Mouse (Mus musculus): ENCODE measurements around the gene Amh. TPM values are rescaled to one million over a fixed set of nuclear protein-coding genes. Genes with fewer than 3 reads are reported as not detected.
"Not testable (repeated sequence)": the region's sequence is repeated elsewhere in the genome, so short reads cannot be mapped to it uniquely, and the experiment has no call there.

Gene Amh
- total RNA-seq, 2 experiments from 2014 or later: 0.20 to 0.21 TPM

DNA sequence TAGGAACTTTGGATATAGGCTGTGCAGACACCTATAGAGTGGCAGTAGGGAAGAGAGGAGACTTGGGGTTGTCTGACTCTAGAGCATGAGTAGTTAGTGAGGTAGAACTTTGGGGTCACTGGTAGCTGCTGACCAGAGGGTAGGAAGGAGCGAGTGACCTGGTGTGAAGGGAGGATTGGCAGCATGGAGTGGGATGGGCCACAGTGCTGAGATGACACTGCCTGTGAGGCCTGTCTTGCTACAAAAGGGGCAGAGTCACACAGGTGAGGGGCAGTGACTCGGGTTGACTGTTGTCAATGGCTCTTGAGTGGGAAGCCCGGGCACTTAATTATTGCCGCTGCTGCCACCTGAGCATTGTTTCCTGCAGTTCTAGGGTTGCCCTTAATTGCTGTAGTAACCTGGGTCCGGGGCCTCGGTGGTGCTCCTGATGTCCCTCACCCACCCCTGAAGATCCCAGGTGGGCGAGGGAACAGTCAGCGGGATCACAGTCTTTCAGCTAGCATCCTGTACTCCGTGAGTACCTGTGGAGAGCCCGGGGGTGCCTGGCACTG is 22.9 kb downstream of the Amh start:
- no peak for DNase-seq

DNA sequence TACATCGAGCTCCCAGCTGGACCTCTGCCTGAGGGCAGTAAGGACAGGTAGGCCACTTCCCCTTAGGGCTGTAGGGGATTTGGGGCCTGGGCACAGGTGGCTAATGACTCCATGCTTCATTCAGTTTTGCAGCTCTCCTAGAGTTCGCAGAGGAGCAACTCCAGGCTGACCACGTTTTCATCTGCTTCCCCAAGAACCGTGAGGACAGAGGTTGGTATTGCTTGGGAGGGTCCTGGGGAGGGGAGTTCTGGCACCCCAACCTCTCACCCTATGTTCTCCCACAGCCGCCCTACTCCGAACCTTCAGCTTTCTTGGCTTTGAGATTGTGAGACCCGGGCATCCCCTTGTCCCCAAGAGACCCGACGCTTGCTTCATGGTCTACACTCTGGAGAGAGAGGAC is 23.5 kb downstream of the Amh start:
- DNase-seq: not testable (repeated sequence)

DNA sequence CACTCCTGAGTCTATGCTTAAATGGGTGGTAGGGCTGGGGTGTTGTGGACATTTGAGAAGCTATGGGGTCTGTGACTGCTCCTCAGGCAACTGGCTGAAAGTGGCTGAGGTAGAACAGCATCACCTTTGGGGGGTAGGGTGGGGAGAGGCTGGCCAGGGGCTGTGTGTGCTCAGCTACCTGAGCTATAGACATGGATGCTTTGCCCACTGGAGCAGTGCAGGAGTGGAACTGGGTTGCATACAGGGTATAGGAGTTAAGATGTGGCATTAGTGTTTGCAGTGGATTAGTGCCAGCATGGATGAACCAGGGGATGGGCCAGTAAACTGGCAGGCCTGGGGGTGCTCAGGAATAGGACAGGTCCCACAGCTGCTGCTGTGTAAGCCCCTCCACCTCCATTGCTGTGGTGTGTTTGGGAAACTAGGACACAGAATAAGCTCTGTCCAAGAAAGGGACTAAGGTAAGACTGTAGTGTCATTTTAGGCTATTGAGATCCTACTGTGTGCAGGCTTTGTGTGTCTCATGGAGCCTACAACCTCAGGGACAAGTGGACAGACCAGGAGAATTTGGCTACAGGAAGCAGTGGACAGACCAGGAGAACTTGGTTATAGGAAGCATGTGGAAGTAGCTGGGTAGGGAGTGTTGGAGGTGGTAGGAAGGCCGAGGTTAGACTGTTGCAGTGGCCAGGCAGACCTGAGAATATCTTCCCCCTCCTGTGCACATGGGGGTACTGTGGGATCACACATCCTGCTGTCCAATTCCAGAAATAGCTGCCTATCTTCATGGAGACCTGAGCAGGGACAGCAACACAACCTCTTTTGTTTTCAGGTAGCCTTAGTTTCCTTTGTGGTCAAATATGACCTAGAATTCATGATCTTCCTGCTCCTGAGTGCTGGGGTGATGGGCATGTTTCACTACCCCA is 24.6 kb downstream of the Amh start:
- DNase-seq: no peak

- DNase-seq: peak; percentile 49
Measured at GRCm38 (mm10) chr10:80831136-80831535, 26.1 kb downstream of the Amh start.

DNA sequence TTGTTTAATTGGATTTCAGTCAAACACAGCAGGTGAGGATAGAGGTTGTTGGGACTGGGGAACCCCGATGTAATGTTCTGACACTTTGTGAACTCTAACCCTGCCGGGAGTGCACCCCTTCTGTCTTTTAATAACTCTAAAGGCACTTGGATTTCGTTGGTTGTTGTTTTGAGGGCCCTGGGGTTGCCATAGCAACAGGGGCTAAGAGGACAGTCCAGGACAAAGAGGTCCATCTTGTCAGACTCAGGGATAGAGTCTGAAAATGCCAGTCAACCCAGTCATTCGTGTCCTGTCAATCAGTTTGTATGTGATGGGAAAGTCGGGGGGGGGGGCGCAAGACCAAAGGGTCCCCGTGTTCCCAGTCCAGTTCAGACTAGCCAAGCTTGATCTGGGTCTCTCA is 27.8 kb downstream of the Amh start:
- no peak for DNase-seq

DNA sequence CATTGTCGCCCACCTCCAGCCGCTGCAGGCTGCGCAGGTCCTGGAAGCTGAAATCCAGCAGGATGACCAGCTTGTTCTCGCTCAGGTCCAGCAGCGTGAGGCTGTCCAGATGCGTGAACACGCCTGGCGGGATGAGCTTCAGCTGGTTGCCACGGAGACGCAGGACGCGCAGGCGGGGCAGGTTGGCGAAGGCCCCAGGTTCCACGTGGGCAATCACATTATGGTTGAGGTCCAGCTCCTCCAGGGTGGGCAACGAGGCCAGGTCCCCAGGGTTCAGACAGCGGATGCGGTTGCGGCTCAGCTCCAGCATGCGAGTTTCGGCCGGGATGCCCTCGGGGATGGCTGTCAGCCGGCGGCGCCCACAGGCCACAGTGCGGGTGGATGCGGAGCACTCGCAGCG is 30.6 kb downstream of the Amh start:
- DNase-seq: no peak

- DNase-seq: no peak
Measured at GRCm38 (mm10) chr10:80836949-80837379, 31.9 kb downstream of the Amh start.

DNA sequence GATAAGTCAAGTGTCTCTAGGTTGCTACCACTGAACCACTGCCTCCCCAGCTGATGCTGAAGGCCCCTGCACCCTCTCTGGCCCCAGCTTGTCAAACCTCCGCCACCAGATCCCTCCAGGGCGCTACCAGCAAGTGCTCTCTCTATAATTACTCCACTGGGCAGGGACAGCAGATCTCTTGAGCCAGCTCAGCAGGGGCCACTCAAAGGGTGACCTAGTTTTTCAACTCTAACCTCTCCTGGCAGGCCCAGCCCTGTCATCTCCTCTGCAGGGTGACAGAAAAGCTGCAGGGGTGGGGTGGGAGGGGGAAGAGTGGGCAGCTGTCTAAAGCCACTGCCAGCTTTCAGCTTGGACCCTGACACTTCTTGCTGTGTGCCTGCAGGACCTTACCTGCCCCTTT is 32.8 kb downstream of the Amh start:
- DNase-seq: peak; percentile 75

GRCm38 (mm10) chr10:80838346-80838912 is 33.4 kb downstream of the Amh start:
- DNase-seq: no peak

DNA sequence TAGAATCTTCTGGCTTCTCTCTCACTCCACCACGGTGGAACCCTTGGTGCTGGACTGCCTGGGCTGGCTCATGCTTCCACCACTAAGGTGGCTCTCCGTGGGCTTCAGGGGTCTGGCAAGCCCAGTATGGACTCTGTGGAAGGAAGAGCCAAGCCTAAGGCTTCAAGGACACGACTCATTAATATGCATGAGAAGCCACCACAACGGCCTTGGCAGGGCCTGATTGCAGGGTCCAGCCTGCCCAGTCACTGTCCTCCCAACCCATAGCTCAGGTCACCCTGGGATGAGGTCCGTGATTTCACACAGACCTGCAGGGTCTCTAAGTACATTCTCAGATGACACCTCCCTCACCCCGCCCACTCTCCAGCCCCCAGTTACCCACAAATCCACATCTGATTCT is 34.8 kb downstream of the Amh start:
- DNase-seq: no peak

GRCm38 (mm10) chr10:80841685-80842084 is 36.6 kb downstream of the Amh start:
- DNase-seq: no peak

DNA sequence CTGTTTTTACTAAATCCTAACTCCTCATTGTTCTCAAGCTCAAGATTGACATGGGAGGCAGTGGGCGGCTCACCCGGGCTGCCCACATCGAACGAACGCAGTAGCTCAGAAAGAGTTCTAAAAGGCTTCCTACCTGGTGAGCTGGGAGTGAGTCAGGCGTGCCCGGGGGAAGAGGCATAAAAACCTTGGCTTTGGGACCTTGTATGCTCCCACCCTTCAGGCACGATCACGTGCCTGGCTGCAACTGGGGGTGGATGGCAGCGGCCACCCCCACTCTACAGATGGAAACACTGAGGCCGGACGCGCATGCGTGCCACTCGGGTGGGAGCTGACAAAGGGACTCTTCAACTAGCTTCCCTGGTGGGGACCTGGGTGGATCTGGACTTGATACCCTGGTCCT is 37.3 kb downstream of the Amh start:
- no peak for DNase-seq

DNA sequence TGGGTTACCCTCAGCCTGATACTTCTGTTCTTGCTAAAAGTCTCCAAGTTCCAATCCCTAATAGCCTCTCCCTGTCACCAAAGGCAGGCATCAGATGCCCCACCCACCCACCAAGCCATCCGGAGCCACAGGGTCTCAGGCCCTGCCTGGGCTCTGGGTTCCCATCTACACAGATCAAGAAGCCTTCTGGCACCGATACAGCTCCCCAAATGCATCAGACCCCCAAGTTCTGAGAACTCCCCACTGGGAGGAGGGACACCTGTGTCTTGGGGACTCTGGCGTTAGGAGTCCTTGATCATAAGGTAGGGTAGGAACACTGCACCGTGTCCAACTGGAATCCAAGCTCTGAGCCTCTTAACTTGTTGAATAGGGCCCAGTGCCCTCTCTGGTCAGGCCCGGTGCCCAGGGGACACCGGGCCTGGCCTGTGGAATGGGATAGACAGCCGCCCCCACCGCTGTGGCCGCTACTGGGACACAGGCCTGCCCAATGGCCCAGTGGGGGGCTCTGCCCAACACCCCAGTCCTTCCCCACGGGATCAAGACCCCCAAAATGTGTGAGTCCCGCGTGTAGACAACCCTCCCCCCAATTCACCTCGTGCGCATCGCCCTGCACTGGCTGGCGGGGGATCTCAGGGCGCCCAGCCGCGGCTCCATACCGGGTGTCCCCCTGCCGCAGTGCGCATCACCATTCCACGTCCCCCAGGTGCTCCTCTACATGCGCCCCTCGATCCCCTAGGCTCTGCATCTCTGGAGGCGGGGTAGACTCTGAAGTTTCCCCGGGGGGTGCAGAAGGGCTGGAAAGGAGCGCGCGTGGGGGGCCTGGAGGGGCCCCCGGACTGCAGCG is 38.3 kb downstream of the Amh start:
- DNase-seq: no peak

GRCm38 (mm10) chr10:80843931-80844547 is 39.0 kb downstream of the Amh start, which contains the start of gene Lingo3:
Gene Lingo3, minus strand, starts transcription at chr10:80844039.
- no peak for DNase-seq

DNA sequence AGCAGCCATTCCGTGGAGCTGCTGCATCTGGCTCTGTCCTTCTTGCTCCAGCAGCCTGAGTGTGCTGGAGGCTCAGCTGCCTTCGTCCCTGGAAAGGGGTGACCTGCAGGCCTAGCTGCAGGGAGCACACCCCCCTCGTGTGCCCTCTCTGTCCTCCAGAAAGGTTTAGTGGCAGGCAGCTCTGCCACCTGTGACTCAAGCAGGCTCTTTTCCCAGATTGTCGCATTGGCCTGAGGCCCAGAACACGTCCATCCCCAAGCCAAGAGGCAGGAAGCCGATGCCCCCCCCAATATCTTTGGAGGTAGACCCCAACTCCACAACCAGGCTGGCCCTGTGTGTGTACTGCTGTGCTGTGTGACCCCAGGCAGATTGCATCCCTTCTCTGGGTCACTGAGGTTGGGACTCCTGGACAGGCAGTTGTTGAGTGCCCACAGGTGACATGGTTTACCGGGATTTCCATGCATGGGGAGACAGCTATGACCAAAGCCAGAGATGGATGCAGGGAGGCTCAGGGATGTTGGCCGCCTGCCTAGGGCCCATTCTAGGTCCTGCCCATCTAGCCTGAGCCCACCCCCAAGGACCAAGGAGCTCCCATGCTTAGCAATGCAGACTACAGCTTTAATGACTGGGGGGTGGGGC is 40.1 kb downstream of the Amh start:
- no peak for DNase-seq

DNA sequence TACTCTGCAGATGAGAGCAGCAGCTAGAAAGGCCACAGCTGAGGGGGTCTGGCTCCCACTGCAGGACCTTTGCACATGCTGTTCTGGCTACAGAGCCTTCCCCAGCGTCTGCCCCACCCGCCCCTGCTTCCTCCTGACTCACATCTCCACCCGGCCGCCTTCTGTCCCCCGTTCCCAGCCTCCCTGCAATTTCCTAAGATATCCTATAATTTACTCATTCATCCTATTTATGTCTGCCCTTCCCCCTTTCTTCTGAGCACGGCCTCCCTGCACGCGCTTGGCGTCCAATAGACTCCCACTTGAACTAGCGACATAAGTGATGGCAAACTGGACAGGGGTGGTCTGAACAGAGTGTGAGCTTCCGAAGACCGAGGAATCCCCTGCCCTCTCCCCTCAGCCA is 40.7 kb downstream of the Amh start:
- no peak for DNase-seq

DNA sequence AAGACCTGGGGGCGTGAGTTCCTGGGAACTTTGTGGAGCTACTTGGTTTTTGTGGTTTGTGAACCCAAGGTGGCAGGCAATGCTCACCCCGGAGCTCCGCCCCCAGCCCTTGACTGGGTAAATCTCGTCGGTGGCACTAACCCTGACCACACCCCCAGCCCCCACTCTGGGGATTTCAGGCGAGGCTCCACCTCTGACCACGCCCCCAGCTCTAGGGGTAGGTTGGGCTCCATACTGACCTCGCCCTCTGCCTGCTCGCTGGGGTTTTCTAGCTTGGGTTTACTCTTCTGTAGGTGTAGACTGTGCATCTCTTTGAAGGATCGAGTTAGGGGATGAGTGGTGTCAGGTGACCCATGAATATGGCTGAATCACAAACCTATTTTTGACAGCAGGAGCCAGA is 43.5 kb downstream of the Amh start:
- peak; percentile 70 for DNase-seq

- DNase-seq: peak; percentile 95
Measured at GRCm38 (mm10) chr10:80854913-80855748, 50.1 kb downstream of the Amh start, which contains the start of the genes Lsm7 and Sppl2b. Gene Lsm7, minus strand, starts transcription at chr10:80855209. Gene Sppl2b, plus strand, starts transcription at chr10:80855275.

- DNase-seq: no peak
Measured at GRCm38 (mm10) chr10:80855749-80856073, 50.7 kb downstream of the Amh start.

GRCm38 (mm10) chr10:80856267-80856666 is 51.2 kb downstream of the Amh start:
- no peak for DNase-seq
